Mouse (Mus musculus): ENCODE results near the gene Mapk8. TPM values are rescaled to one million over a fixed set of nuclear protein-coding genes. Genes with fewer than 3 reads are reported as not detected.

Gene Mapk8
- polyA plus RNA-seq, 1 experiment = 6.2 TPM

DNA sequence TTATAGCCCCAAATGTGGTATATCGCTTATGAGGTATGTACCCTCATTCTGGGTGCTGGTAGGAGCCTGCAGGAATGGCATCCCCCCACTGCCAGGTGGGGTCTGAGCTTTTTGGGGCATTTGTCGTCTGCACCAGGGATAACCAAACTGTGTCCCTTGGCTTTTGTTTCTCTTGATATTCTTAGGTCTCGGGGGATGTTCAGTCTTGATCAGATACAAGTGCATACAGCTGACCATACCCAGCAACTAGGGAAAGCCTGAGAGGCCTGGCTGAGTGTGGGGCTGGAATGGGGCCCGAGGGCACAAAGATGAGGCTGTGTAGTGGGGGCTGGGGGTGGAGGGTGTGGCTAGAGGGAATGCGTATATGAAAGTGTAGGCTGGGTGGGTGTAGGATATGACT is 83.3 kb downstream of the Mapk8 start:
- no peaks in the 10 kb centered on the region for H3K27me3 ChIP-seq (ENCODE audit: control insufficient read depth, insufficient read depth, low read length)
- H3K36me3 ChIP-seq (ENCODE audit: control insufficient read depth, insufficient read depth, low read length) = no peaks in the 10 kb centered on the region
- no peaks in the 10 kb centered on the region for H3K4me1 ChIP-seq (ENCODE audit: control insufficient read depth, insufficient read depth, insufficient read length)
- DNase-seq (ENCODE audit: low read depth in 1 of 2, low spot score in 2 of 2) = no peak
- 76% methylated on average over 5 of the region's 5 CpGs for WGBS
- H3K27ac ChIP-seq (ENCODE audit: insufficient read depth, low read length) = no peak overlapping the region
- H3K4me3 ChIP-seq (ENCODE audit: extremely low read depth, insufficient read depth, insufficient read length) = no peak overlapping the region
- TF ChIP-seq POLR2A (IDR thresholded peaks at IDR 0.05; ENCODE audit: low read depth, low read length) = no peak
- no peak for TF ChIP-seq CTCF (IDR thresholded peaks at IDR 0.05; ENCODE audit: extremely low read depth, insufficient read depth, insufficient read length, insufficient replicate concordance)

DNA sequence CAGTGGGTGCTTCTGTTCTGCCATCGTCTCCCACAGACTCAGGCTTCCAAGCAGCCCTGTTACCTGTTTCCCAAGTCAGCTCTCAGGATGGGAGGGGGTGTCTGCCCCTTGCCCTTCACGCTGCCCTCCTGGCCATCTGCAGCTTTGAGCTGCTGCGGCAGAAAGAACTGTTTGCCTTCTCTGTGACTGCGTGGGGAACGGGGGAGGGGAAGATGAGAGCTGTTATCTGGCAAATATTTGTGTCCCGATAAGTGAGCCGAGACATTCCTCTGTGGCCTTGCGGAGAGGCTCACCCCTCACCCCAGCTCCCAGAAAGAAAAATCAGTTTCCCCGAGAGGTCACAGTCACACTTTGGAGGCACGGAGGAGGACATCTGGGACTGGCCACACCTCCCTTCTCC is 84.2 kb downstream of the Mapk8 start:
- Histone ChIP-seq H3K36me3 (ENCODE audit: control insufficient read depth, insufficient read depth, low read length) (no peaks in the 10 kb centered on the region), H3K4me1 (ENCODE audit: control insufficient read depth, insufficient read depth, insufficient read length) (no peaks in the 10 kb centered on the region), H3K27ac (ENCODE audit: insufficient read depth, low read length) (no peak overlapping the region), H3K4me3 (ENCODE audit: extremely low read depth, insufficient read depth, insufficient read length) (no peak overlapping the region), H3K27me3 (ENCODE audit: control insufficient read depth, insufficient read depth, low read length) (no peaks in the 10 kb centered on the region)
- DNase-seq (ENCODE audit: low read depth in 1 of 2, low spot score in 2 of 2) = no peak
- TF ChIP-seq CTCF (IDR thresholded peaks at IDR 0.05; ENCODE audit: extremely low read depth, insufficient read depth, insufficient read length, insufficient replicate concordance) (no peak), POLR2A (IDR thresholded peaks at IDR 0.05; ENCODE audit: low read depth, low read length) (no peak)
- WGBS = 51% methylated on average over 10 of the region's 10 CpGs

DNA sequence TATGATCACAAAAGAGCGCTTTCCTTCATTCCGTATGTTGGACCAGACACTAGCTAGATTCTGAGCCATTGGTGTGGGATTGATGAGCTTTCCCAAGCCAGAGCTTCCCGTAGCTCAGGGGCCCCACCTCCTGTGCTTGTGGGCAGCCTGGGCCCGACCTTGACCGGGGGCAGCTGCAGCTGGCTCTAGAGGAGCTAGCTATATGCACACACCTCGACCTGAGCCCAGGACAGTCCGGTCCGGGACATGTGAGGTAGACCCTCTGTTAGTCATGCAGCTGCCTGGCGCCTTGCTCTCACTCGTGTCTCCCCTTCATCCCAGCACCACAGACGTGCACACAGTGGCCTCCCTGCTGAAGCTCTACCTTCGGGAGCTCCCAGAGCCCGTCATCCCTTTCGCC is 84.8 kb downstream of the Mapk8 start:
- Histone ChIP-seq H3K36me3 (ENCODE audit: control insufficient read depth, insufficient read depth, low read length) (no peaks in the 10 kb centered on the region), H3K4me3 (ENCODE audit: extremely low read depth, insufficient read depth, insufficient read length) (no peak overlapping the region), H3K27me3 (ENCODE audit: control insufficient read depth, insufficient read depth, low read length) (no peaks in the 10 kb centered on the region), H3K27ac (ENCODE audit: insufficient read depth, low read length) (no peak overlapping the region), H3K4me1 (ENCODE audit: control insufficient read depth, insufficient read depth, insufficient read length) (no peaks in the 10 kb centered on the region)
- no peak for DNase-seq (ENCODE audit: low read depth in 1 of 2, low spot score in 2 of 2)
- TF ChIP-seq CTCF (IDR thresholded peaks at IDR 0.05; ENCODE audit: extremely low read depth, insufficient read depth, insufficient read length, insufficient replicate concordance) (no peak), POLR2A (IDR thresholded peaks at IDR 0.05; ENCODE audit: low read depth, low read length) (no peak)
- 74% methylated on average over 14 of the region's 14 CpGs for WGBS

DNA sequence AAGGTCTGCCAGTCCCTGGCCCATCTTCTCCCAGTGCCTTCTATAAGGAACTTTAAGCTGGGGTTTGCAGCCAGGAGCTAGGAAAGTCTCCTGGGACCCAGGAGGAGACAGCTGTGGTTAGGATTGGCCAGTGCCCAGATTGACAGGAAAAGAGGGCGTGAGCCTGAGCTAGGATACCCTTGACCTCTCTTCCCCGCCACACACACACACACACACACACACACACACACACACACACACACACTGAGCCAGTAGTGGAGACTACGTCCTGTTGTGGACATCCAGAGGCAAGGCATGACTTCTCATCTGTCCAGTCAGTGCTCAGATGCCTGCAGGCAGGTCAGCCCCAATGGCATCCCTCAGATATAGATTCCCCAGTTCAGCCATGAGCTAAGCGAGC is 85.4 kb downstream of the Mapk8 start:
- H3K36me3 ChIP-seq (ENCODE audit: control insufficient read depth, insufficient read depth, low read length) = no peaks in the 10 kb centered on the region
- H3K4me3 ChIP-seq (ENCODE audit: extremely low read depth, insufficient read depth, insufficient read length) = no peak overlapping the region
- 62% methylated on average over 4 of the region's 4 CpGs for WGBS
- no peak for TF ChIP-seq CTCF (IDR thresholded peaks at IDR 0.05; ENCODE audit: extremely low read depth, insufficient read depth, insufficient read length, insufficient replicate concordance)
- TF ChIP-seq POLR2A (IDR thresholded peaks at IDR 0.05; ENCODE audit: low read depth, low read length) = no peak
- no peaks in the 10 kb centered on the region for H3K4me1 ChIP-seq (ENCODE audit: control insufficient read depth, insufficient read depth, insufficient read length)
- H3K27me3 ChIP-seq (ENCODE audit: control insufficient read depth, insufficient read depth, low read length) = no peaks in the 10 kb centered on the region
- H3K27ac ChIP-seq (ENCODE audit: insufficient read depth, low read length) = no peak overlapping the region
- no peak for DNase-seq (ENCODE audit: low read depth in 1 of 2, low spot score in 2 of 2)

DNA sequence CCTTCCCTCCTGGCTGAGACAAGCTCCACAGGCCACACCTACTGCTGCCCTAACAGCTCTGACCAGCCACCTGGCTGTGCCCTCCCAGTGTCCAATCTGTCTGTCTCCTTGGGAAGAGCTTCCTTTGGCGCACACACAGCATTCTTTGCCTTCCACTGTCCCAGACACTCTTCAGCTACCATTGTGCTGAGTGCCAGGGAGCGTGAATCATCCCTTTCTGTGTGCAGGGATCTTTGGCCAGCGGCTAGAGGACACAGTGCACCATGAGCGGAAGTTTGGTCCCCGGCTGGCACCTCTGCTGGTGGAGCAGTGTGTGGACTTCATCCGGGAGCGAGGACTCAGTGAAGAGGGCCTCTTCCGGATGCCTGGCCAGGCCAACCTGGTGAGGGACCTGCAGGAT is 88.1 kb downstream of the Mapk8 start:
- DNase-seq (ENCODE audit: low read depth in 1 of 2, low spot score in 2 of 2) = no peak
- WGBS = 89% methylated on average over 8 of the region's 8 CpGs
- Histone ChIP-seq H3K4me3 (ENCODE audit: extremely low read depth, insufficient read depth, insufficient read length) (no peak overlapping the region), H3K27me3 (ENCODE audit: control insufficient read depth, insufficient read depth, low read length) (no peaks in the 10 kb centered on the region), H3K4me1 (ENCODE audit: control insufficient read depth, insufficient read depth, insufficient read length) (no peaks in the 10 kb centered on the region), H3K36me3 (ENCODE audit: control insufficient read depth, insufficient read depth, low read length) (no peaks in the 10 kb centered on the region), H3K27ac (ENCODE audit: insufficient read depth, low read length) (no peak overlapping the region)
- TF ChIP-seq CTCF (IDR thresholded peaks at IDR 0.05; ENCODE audit: extremely low read depth, insufficient read depth, insufficient read length, insufficient replicate concordance) (no peak), POLR2A (IDR thresholded peaks at IDR 0.05; ENCODE audit: low read depth, low read length) (no peak)

DNA sequence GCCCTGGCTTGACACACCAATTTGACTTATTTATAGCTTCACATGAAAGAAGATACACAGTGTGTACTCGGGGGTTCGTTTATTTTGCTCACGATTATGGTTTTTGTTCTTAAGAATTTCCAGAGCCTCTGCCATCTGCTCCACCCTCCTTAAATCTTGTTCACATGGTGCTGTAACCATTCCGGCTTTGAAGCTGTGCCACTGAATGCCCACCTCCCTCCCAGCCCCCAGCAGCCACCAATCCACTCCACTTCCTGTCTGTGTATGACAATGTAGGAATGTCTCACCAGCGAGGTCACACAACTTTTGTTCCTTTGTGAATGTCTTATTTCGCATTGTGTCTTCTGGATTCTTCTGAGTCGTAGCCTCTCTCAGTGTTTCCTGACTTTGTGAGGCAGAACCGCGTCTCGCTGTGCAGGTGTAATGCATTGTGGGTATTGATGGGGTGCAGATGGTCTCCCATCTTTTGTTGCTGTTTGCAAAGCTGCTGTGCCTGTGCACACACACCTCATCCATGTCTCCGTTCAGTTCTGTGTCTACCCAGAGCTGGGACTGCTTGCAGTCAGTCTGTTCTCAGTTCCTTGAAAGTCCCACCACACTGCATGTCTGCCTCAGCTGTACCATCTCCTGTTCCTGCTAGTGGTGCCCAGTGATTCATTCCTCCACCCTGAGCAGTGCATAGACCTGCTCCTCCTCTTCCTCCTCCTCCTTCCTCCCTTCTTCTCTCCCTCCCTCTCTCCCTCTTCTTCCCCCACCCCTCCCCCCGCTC is 89.2 kb downstream of the Mapk8 start:
- no peaks in the 10 kb centered on the region for H3K4me1 ChIP-seq (ENCODE audit: control insufficient read depth, insufficient read depth, insufficient read length)
- no peak overlapping the region for H3K27ac ChIP-seq (ENCODE audit: insufficient read depth, low read length)
- no peak for TF ChIP-seq CTCF (IDR thresholded peaks at IDR 0.05; ENCODE audit: extremely low read depth, insufficient read depth, insufficient read length, insufficient replicate concordance)
- TF ChIP-seq POLR2A (IDR thresholded peaks at IDR 0.05; ENCODE audit: low read depth, low read length) = no peak
- H3K36me3 ChIP-seq (ENCODE audit: control insufficient read depth, insufficient read depth, low read length) = no peaks in the 10 kb centered on the region
- H3K4me3 ChIP-seq (ENCODE audit: extremely low read depth, insufficient read depth, insufficient read length) = no peak overlapping the region
- no peak for DNase-seq (ENCODE audit: low read depth in 1 of 2, low spot score in 2 of 2)
- no peaks in the 10 kb centered on the region for H3K27me3 ChIP-seq (ENCODE audit: control insufficient read depth, insufficient read depth, low read length)
- 45% methylated on average over 12 of the region's 12 CpGs for WGBS

DNA sequence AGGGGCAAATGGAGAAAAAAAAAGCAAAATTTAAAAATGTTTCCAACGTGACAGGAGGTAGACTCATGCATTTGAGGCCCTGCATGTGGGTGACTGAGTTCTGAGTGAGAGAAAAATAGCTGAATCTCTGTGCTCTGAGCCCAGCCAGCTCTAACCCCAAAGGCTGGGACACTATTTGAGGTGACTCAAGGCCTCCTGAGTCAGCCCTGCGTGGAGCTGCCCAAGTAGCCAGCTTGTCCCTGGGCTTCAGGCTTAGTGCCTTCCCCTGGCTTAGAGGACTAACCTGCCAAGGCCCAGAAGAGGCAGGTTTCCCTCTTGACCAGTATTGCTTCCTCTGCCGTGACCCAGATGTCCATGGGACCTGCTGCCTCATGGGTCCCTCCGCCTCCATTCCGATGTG is 91.7 kb downstream of the Mapk8 start:
- no peak for DNase-seq (ENCODE audit: low read depth in 1 of 2, low spot score in 2 of 2)
- Histone ChIP-seq H3K4me3 (ENCODE audit: extremely low read depth, insufficient read depth, insufficient read length) (no peak overlapping the region), H3K4me1 (ENCODE audit: control insufficient read depth, insufficient read depth, insufficient read length) (no peaks in the 10 kb centered on the region), H3K27ac (ENCODE audit: insufficient read depth, low read length) (no peak overlapping the region), H3K36me3 (ENCODE audit: control insufficient read depth, insufficient read depth, low read length) (no peaks in the 10 kb centered on the region), H3K27me3 (ENCODE audit: control insufficient read depth, insufficient read depth, low read length) (peaks cover 8% of the 10 kb centered on the region)
- TF ChIP-seq CTCF (IDR thresholded peaks at IDR 0.05; ENCODE audit: extremely low read depth, insufficient read depth, insufficient read length, insufficient replicate concordance) (no peak), POLR2A (IDR thresholded peaks at IDR 0.05; ENCODE audit: low read depth, low read length) (no peak)
- WGBS = 87% methylated on average over 5 of the region's 5 CpGs

All from spleen, adult 2 months (tissue).